In genomic region chr13:102762203-102762602, GRCm38 (mm10) we compare ENCODE assay signal across 17 mouse cellular contexts.
"Had no signal": no experiment of that assay in that cellular context is flagged by ENCODE, and none has a peak within 500 bp of the region (broad histone marks: within the 10 kb centered on the region; RNA-seq: fewer than 3 reads in every experiment).

No protein-coding gene starts in this region.

- H3K27me3 ChIP-seq: neural tube, embryonic 12.5 days; neural tube, embryonic 13.5 days; neural tube, embryonic 15.5 days; stomach, embryonic 15.5 days had no signal

- H3K4me2 ChIP-seq: neural tube, embryonic 12.5 days; neural tube, embryonic 13.5 days; neural tube, embryonic 15.5 days; stomach, embryonic 15.5 days had no signal

- H3K9me3 ChIP-seq: neural tube, embryonic 12.5 days; neural tube, embryonic 13.5 days; neural tube, embryonic 15.5 days; stomach, embryonic 15.5 days had no signal

- H3K4me1 ChIP-seq: stomach, embryonic 15.5 days had no signal

- H3K4me3 ChIP-seq: neural tube, embryonic 12.5 days; neural tube, embryonic 13.5 days; neural tube, embryonic 15.5 days; stomach, embryonic 15.5 days had no signal

- H3K9ac ChIP-seq: neural tube, embryonic 12.5 days; neural tube, embryonic 13.5 days; neural tube, embryonic 15.5 days; stomach, embryonic 15.5 days had no signal

- DNase-seq: retina, postnatal 1 day; right cerebral cortex, adult 18-20 months; right cerebral cortex, postnatal 14 days; right cerebral cortex, postnatal 25 days; right cerebral cortex, postnatal 4 days; spleen, adult 18-20 months; thymus, adult 18-20 months; thymus, adult 2 months; thymus, postnatal 14 days; thymus, postnatal 25 days; thymus, postnatal 36 days; thymus, postnatal 4 days had no signal

- H3K27ac ChIP-seq: neural tube, embryonic 12.5 days; neural tube, embryonic 13.5 days; neural tube, embryonic 15.5 days; stomach, embryonic 15.5 days; stomach, postnatal 0 days had no signal
